Mouse (Mus musculus): Measurements from ENCODE around the gene Polr2a.
"Not testable (repeated sequence)": the region's sequence is repeated elsewhere in the genome, so short reads cannot be mapped to it uniquely, and the experiment has no call there.

The Polr2a gene

GRCm38 (mm10) chr11:69706775-69707479 is 51.5 kb downstream of the Polr2a start:
- no peak for DNase-seq (ENCODE audit: low spot score in 2 of 2)

- no peak for DNase-seq (ENCODE audit: low spot score in 2 of 2)
Measured at GRCm38 (mm10) chr11:69704613-69705010, 53.8 kb downstream of the Polr2a start.

GRCm38 (mm10) chr11:69703814-69704612 is 54.4 kb downstream of the Polr2a start:
- DNase-seq (ENCODE audit: low spot score in 2 of 2) = no peak

GRCm38 (mm10) chr11:69703381-69703780 is 55.1 kb downstream of the Polr2a start:
- not testable (repeated sequence) for DNase-seq (ENCODE audit: low spot score in 2 of 2)

- DNase-seq (ENCODE audit: low spot score in 2 of 2) = not testable (repeated sequence)
Measured at GRCm38 (mm10) chr11:69702886-69703285, 55.6 kb downstream of the Polr2a start.

GRCm38 (mm10) chr11:69699595-69699994 is 58.8 kb downstream of the Polr2a start:
- DNase-seq (ENCODE audit: low spot score in 2 of 2) = no peak

GRCm38 (mm10) chr11:69698574-69698973 is 59.9 kb downstream of the Polr2a start:
- no peak for DNase-seq (ENCODE audit: low spot score in 2 of 2)

- no peak for DNase-seq (ENCODE audit: low spot score in 2 of 2)
Measured at GRCm38 (mm10) chr11:69697396-69697795, 61.0 kb downstream of the Polr2a start.

GRCm38 (mm10) chr11:69695361-69696181 is 62.9 kb downstream of the Polr2a start, which contains the start of the genes Tnfsf12 and Tnfsfm13:
TSS of gene Tnfsf12 (minus strand) at chr11:69695849.
TSS of gene Tnfsfm13 (minus strand) at chr11:69696098.
- DNase-seq (ENCODE audit: low spot score in 2 of 2) = peak; percentile 62 to 63

- no peak for DNase-seq (ENCODE audit: low spot score in 2 of 2)
Measured at GRCm38 (mm10) chr11:69695046-69695360, 63.4 kb downstream of the Polr2a start.

- no peak for DNase-seq (ENCODE audit: low spot score in 2 of 2)
Measured at GRCm38 (mm10) chr11:69693421-69693965, 64.9 kb downstream of the Polr2a start.

GRCm38 (mm10) chr11:69692863-69693262 is 65.6 kb downstream of the Polr2a start:
- DNase-seq (ENCODE audit: low spot score in 2 of 2) = no peak

GRCm38 (mm10) chr11:69692196-69692811 is 66.1 kb downstream of the Polr2a start:
- no peak for DNase-seq (ENCODE audit: low spot score in 2 of 2)

- DNase-seq (ENCODE audit: low spot score in 2 of 2) = no peak
Measured at GRCm38 (mm10) chr11:69689891-69690290, 68.5 kb downstream of the Polr2a start.

- DNase-seq (ENCODE audit: low spot score in 2 of 2) = no peak
Measured at GRCm38 (mm10) chr11:69687061-69687460, 71.4 kb downstream of the Polr2a start.

- peak in 1 of 2 experiments; percentile 76 for DNase-seq (ENCODE audit: low spot score in 2 of 2)
Measured at GRCm38 (mm10) chr11:69686377-69686776, 72.1 kb downstream of the Polr2a start.

GRCm38 (mm10) chr11:69685526-69686148 is 72.8 kb downstream of the Polr2a start, which contains the start of gene Tnfsf13:
TSS of gene Tnfsf13 (minus strand) at chr11:69685784.
- DNase-seq (ENCODE audit: low spot score in 2 of 2) = peak in 1 of 2 experiments; percentile 75

GRCm38 (mm10) chr11:69684936-69685335 is 73.5 kb downstream of the Polr2a start:
- DNase-seq (ENCODE audit: low spot score in 2 of 2) = no peak

- DNase-seq (ENCODE audit: low spot score in 2 of 2) = no peak
Measured at GRCm38 (mm10) chr11:69684128-69684745, 74.2 kb downstream of the Polr2a start.

All from urinary bladder, adult 18-20 months (tissue).